ENCODE assay signal across 9 mouse cellular contexts in genomic region chr11:76292831-76293230, GRCm38 (mm10). TPM values are rescaled to one million over a fixed set of nuclear protein-coding genes. Genes with fewer than 3 reads are reported as not detected.
DNase-seq lines count a peak whose midpoint lies in the region; ATAC-seq lines count a peak whose summit lies in the region.
"Had no signal": no experiment of that assay in that cellular context is flagged by ENCODE, and none has a peak within 500 bp of the region (broad histone marks: within the 10 kb centered on the region; RNA-seq: fewer than 3 reads in every experiment).

No protein-coding gene starts in this region.

- no peaks in the 10 kb centered on the region for H3K9me3 ChIP-seq in embryonic facial prominence, embryonic 11.5 days (replicated peaks; ENCODE audit: control insufficient read depth, low read length)
- no peaks in the 10 kb centered on the region for H3K9me3 ChIP-seq in hindbrain, embryonic 14.5 days (ENCODE audit: control insufficient read depth, low read length)

- H3K36me3 ChIP-seq in embryonic facial prominence, embryonic 11.5 days (replicated peaks; ENCODE audit: control insufficient read depth, insufficient read depth, low read depth, low read length), result no peaks in the 10 kb centered on the region
- no peaks in the 10 kb centered on the region for H3K36me3 ChIP-seq in hindbrain, embryonic 14.5 days (replicated peaks; ENCODE audit: control insufficient read depth, insufficient read depth)

- no peaks in the 10 kb centered on the region for H3K27me3 ChIP-seq in embryonic facial prominence, embryonic 11.5 days (ENCODE audit: control insufficient read depth, insufficient read depth, low read length)
- H3K27me3 ChIP-seq in hindbrain, embryonic 14.5 days (ENCODE audit: control insufficient read depth, insufficient read depth, low read length), result no peaks in the 10 kb centered on the region

- DNase-seq in 3T3-L1 (ENCODE audit: low read depth, low spot score), result peak; percentile 25
- no peak for DNase-seq in embryonic facial prominence, embryonic 11.5 days (ENCODE audit: low spot score)
- DNase-seq in hindbrain, embryonic 14.5 days (ENCODE audit: low spot score), result no peak
- peak; percentile 40 to 54 for DNase-seq in lung, adult 18-20 months
- no peak for DNase-seq in right cerebral cortex, adult 18-20 months
- no peak for DNase-seq in layer of hippocampus, adult 8-10 months (ENCODE audit: low spot score in 2 of 2)
- DNase-seq in cerebellum, adult 11-12 months, result no peak

- no peak overlapping the region for H3K4me3 ChIP-seq in embryonic facial prominence, embryonic 11.5 days (ENCODE audit: low read depth, low read length)
- no peak overlapping the region for H3K4me3 ChIP-seq in hindbrain, embryonic 14.5 days (replicated peaks; ENCODE audit: low read length)
- H3K4me3 ChIP-seq: megakaryocyte, embryonic 14.5 days had no signal

- no peak overlapping the region for H3K9ac ChIP-seq in embryonic facial prominence, embryonic 11.5 days (replicated peaks; ENCODE audit: low read length)
- H3K9ac ChIP-seq in hindbrain, embryonic 14.5 days, result no peak overlapping the region

- peaks cover 11% of the 10 kb centered on the region for H3K4me1 ChIP-seq in embryonic facial prominence, embryonic 11.5 days (ENCODE audit: control insufficient read depth, insufficient read depth, low read length)
- H3K4me1 ChIP-seq in hindbrain, embryonic 14.5 days (replicated peaks; ENCODE audit: control insufficient read depth, insufficient read depth, low read length), result peaks cover 29% of the 10 kb centered on the region

- WGBS in embryonic facial prominence, embryonic 11.5 days, result 64% methylated on average over 6 of the region's 6 CpGs
- 68% methylated on average over 6 of the region's 6 CpGs for WGBS in hindbrain, embryonic 14.5 days

- ATAC-seq in embryonic facial prominence, embryonic 11.5 days (replicated peaks; ENCODE audit: insufficient number of reproducible peaks, low FRiP score, low TSS enrichment, low read depth), result no peak
- no peak for ATAC-seq in hindbrain, embryonic 14.5 days (ENCODE audit: low FRiP score)
- no peak for ATAC-seq in monocyte, adult 5-6 weeks (replicated peaks; ENCODE audit: insufficient number of reproducible peaks, low FRiP score, low TSS enrichment, poor library complexity, severe bottlenecking)

- no peak overlapping the region for H3K4me2 ChIP-seq in embryonic facial prominence, embryonic 11.5 days (ENCODE audit: low read depth, low read length)
- H3K4me2 ChIP-seq in hindbrain, embryonic 14.5 days (replicated peaks), result no peak overlapping the region

- peak overlapping the region; percentile 38 for H3K27ac ChIP-seq in embryonic facial prominence, embryonic 11.5 days (replicated peaks; ENCODE audit: low read depth, low read length)
- H3K27ac ChIP-seq in hindbrain, embryonic 14.5 days, result peak overlapping the region; percentile 71

RNA-seq across cellular contexts. Expression of gene Glod4, which starts 49.3 kb away (rescaled TPM):
- 152 and 158 TPM in 2 replicates for polyA plus RNA-seq in embryonic facial prominence, embryonic 11.5 days (2014; fragmentation: Nextera tagmentation; extraction: Ambion mirVana)
- polyA plus RNA-seq in hindbrain, embryonic 14.5 days (2014; fragmentation: Nextera tagmentation; extraction: Ambion mirVana), result 127 TPM in 2 replicates
- total RNA-seq in layer of hippocampus, adult 8-10 months (2022), result 10 to 100 TPM; 55.8 to 59.8 (median 58.0) TPM
- 66.2 to 85.9 TPM (median 77.0 TPM) in 3 replicates for total RNA-seq in monocyte, adult 5-6 weeks (2017)

RNA-seq across cellular contexts. Expression of gene Mrm3, which starts 49.3 kb away (rescaled TPM):
- 22.4 and 25.1 TPM in 2 replicates for polyA plus RNA-seq in embryonic facial prominence, embryonic 11.5 days (2014; fragmentation: Nextera tagmentation; extraction: Ambion mirVana)
- polyA plus RNA-seq in hindbrain, embryonic 14.5 days (2014; fragmentation: Nextera tagmentation; extraction: Ambion mirVana), result 23.3 and 25.0 TPM in 2 replicates
- total RNA-seq in layer of hippocampus, adult 8-10 months (2022), result 10 to 100 TPM; 16.8 to 19.3 (median 17.5) TPM
- 3.2 to 9.7 TPM (median 5.5 TPM) in 3 replicates for total RNA-seq in monocyte, adult 5-6 weeks (2017)

Comparison
In these comparisons a context has a peak if more than half of its experiments do, and no peak if none do; other contexts are left out.
1. DNase-seq: peak in 3T3-L1 (single experiment) and lung, adult 18-20 months (2 of 2); none in embryonic facial prominence, embryonic 11.5 days (single experiment), hindbrain, embryonic 14.5 days (single experiment), right cerebral cortex, adult 18-20 months (single experiment), layer of hippocampus, adult 8-10 months (0 of 2) and cerebellum, adult 11-12 months (single experiment).